Mouse (Mus musculus): ENCODE results near the gene Cd4.

DNA sequence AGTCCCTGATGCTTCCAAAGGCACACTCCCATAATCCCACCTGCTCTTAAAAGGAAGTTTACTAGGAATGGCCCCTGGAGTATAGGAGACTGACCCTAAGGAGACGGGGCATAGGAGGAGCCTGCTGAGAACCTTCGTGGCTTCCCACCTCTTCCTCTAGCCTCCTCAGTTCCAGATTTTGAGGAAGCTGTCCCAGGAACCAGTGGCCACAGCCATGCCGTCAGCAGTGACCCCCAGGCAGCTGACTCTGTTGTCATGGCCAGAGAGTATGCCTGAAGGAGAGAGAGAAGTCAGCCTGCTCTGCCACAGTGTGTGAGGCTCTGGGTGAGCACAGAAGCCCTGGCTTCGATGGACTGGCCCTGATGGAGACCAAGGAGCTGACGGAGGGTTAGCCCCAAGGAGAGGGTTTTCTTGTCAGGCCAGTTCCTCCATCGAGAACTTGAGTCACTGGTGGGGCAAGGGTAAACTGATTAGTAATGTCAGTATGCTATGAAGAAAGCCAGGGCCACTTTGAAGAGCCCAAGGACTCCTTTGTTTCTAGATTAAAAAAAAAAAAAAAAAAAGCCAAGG lies 53.4 kb downstream of the Cd4 start:
- TF ChIP-seq POLR2A (IDR thresholded peaks at IDR 0.05; ENCODE audit: insufficient read length, low read depth), result no peak
- no peak for TF ChIP-seq MYOG (IDR thresholded peaks at IDR 0.05; ENCODE audit: control insufficient read depth in 1 of 3, insufficient read depth in 1 of 3, insufficient read length in 2 of 3, low read depth in 2 of 3)
- no peak for TF ChIP-seq MYOD1 (IDR thresholded peaks at IDR 0.05; ENCODE audit: control insufficient read depth in 1 of 3, insufficient read length in 2 of 3, low read depth in 2 of 3)
- TF ChIP-seq E2F4 (IDR thresholded peaks at IDR 0.05; ENCODE audit: insufficient read depth), result no peak
- TF ChIP-seq POLR2AphosphoS2 (IDR thresholded peaks at IDR 0.05; ENCODE audit: insufficient read length, low read depth), result no peak
- TF ChIP-seq SRF (IDR thresholded peaks at IDR 0.05; ENCODE audit: control insufficient read depth, insufficient read length, low read depth), result no peak
- no peak for TF ChIP-seq MAX (IDR thresholded peaks at IDR 0.05; ENCODE audit: low read depth)
- TF ChIP-seq USF1 (IDR thresholded peaks at IDR 0.05; ENCODE audit: low read depth), result no peak
- no peak for TF ChIP-seq TCF12 (IDR thresholded peaks at IDR 0.05; ENCODE audit: insufficient read depth, poor library complexity, severe bottlenecking)

Measured in myocyte (in vitro differentiated cells).